Comparison of ENCODE assay signal across 8 mouse cellular contexts in genomic region chr2:167314491-167314890, GRCm38 (mm10). TPM values are rescaled to one million over a fixed set of nuclear protein-coding genes. Genes with fewer than 3 reads are reported as not detected.
A peak's percentile ranks its signal among the peaks of the same experiment; 100 is the strongest.
DNase-seq lines count a peak whose midpoint lies in the region; ATAC-seq and TF ChIP-seq lines count a peak whose summit lies in the region.

No protein-coding gene starts in this region.

- H3K36me3 ChIP-seq in embryonic facial prominence, embryonic 12.5 days, result no peaks in the 10 kb centered on the region
- H3K36me3 ChIP-seq in embryonic facial prominence, embryonic 10.5 days (replicated peaks), result peaks cover 10% of the 10 kb centered on the region
- peaks cover 7% of the 10 kb centered on the region; the same call in 1 of the 2 replicates for H3K36me3 ChIP-seq in hindbrain, embryonic 14.5 days (replicated peaks; ENCODE audit: control insufficient read depth, insufficient read depth)
- H3K36me3 ChIP-seq in midbrain, embryonic 14.5 days (ENCODE audit: control insufficient read depth, insufficient read depth, low read length), result no peaks in the 10 kb centered on the region

- ATAC-seq in embryonic facial prominence, embryonic 12.5 days (ENCODE audit: insufficient number of reproducible peaks, insufficient read depth, low FRiP score, low TSS enrichment), result no peak
- no peak for ATAC-seq in hindbrain, embryonic 14.5 days (ENCODE audit: low FRiP score)
- ATAC-seq in midbrain, embryonic 14.5 days (ENCODE audit: low FRiP score, low TSS enrichment), result no peak

- no peaks in the 10 kb centered on the region for H3K27me3 ChIP-seq in embryonic facial prominence, embryonic 12.5 days
- H3K27me3 ChIP-seq in embryonic facial prominence, embryonic 10.5 days (replicated peaks; ENCODE audit: low read depth, poor library complexity, severe bottlenecking), result no peaks in the 10 kb centered on the region
- no peaks in the 10 kb centered on the region for H3K27me3 ChIP-seq in hindbrain, embryonic 14.5 days (ENCODE audit: control insufficient read depth, insufficient read depth, low read length)
- no peaks in the 10 kb centered on the region for H3K27me3 ChIP-seq in midbrain, embryonic 14.5 days (ENCODE audit: control insufficient read depth, insufficient read depth, low read length)

- no peak overlapping the region for H3K9ac ChIP-seq in embryonic facial prominence, embryonic 12.5 days
- no peak overlapping the region for H3K9ac ChIP-seq in hindbrain, embryonic 14.5 days
- H3K9ac ChIP-seq in midbrain, embryonic 14.5 days (replicated peaks; ENCODE audit: low read length), result no peak overlapping the region

- DNase-seq in embryonic facial prominence, embryonic 10.5 days (ENCODE audit: low spot score), result no peak
- no peak for DNase-seq in layer of hippocampus, adult 2 months (ENCODE audit: low spot score in 2 of 2)
- DNase-seq in layer of hippocampus, adult 9-11 months, result no peak
- DNase-seq in hindbrain, embryonic 14.5 days (ENCODE audit: low spot score), result no peak
- DNase-seq in midbrain, embryonic 14.5 days, result no peak
- DNase-seq in natural killer cell, adult 2 months (ENCODE audit: low spot score in 2 of 2), result no peak
- DNase-seq in ovary, postnatal 36 days (ENCODE audit: low spot score), result no peak

- H3K4me3 ChIP-seq in embryonic facial prominence, embryonic 12.5 days, result no peak overlapping the region
- no peak overlapping the region for H3K4me3 ChIP-seq in embryonic facial prominence, embryonic 10.5 days
- H3K4me3 ChIP-seq in layer of hippocampus, adult 2 months, result no peak overlapping the region
- H3K4me3 ChIP-seq in hindbrain, embryonic 14.5 days (replicated peaks; ENCODE audit: low read length), result no peak overlapping the region
- H3K4me3 ChIP-seq in midbrain, embryonic 14.5 days (replicated peaks; ENCODE audit: low read depth, low read length), result no peak overlapping the region

- peak overlapping the region; percentile 41; the same call in 1 of the 2 replicates for H3K27ac ChIP-seq in embryonic facial prominence, embryonic 12.5 days
- no peak overlapping the region; the same call in none of the 2 replicates for H3K27ac ChIP-seq in embryonic facial prominence, embryonic 10.5 days (replicated peaks)
- peak overlapping the region; percentile 69; the same call in 1 of the 2 replicates for H3K27ac ChIP-seq in layer of hippocampus, adult 2 months
- H3K27ac ChIP-seq in hindbrain, embryonic 14.5 days, result peak overlapping the region; percentile 73
- peak overlapping the region; percentile 37 for H3K27ac ChIP-seq in midbrain, embryonic 14.5 days (replicated peaks; ENCODE audit: low read depth, low read length)

- peaks cover 37% of the 10 kb centered on the region for H3K4me1 ChIP-seq in embryonic facial prominence, embryonic 12.5 days
- peaks cover 51% of the 10 kb centered on the region for H3K4me1 ChIP-seq in embryonic facial prominence, embryonic 10.5 days
- H3K4me1 ChIP-seq in hindbrain, embryonic 14.5 days (replicated peaks; ENCODE audit: control insufficient read depth, insufficient read depth, low read length), result peaks cover 34% of the 10 kb centered on the region
- peaks cover 14% of the 10 kb centered on the region for H3K4me1 ChIP-seq in midbrain, embryonic 14.5 days (ENCODE audit: control insufficient read depth, insufficient read depth, low read length)

- WGBS in embryonic facial prominence, embryonic 12.5 days, result 85% methylated on average over 8 of the region's 8 CpGs
- WGBS in embryonic facial prominence, embryonic 10.5 days, result 85% methylated on average over 8 of the region's 8 CpGs
- WGBS in hindbrain, embryonic 14.5 days, result 89% methylated on average over 8 of the region's 8 CpGs
- 89% methylated on average over 8 of the region's 8 CpGs for WGBS in midbrain, embryonic 14.5 days

- no peak overlapping the region for H3K4me2 ChIP-seq in embryonic facial prominence, embryonic 12.5 days (replicated peaks)
- no peak overlapping the region for H3K4me2 ChIP-seq in hindbrain, embryonic 14.5 days (replicated peaks)
- H3K4me2 ChIP-seq in midbrain, embryonic 14.5 days (ENCODE audit: low read length), result no peak overlapping the region

- no peak for TF ChIP-seq CTCF in layer of hippocampus, adult 2 months (conservative IDR thresholded peaks at IDR 0.05)

- H3K9me3 ChIP-seq in embryonic facial prominence, embryonic 12.5 days, result no peaks in the 10 kb centered on the region
- H3K9me3 ChIP-seq in embryonic facial prominence, embryonic 10.5 days, result no peaks in the 10 kb centered on the region
- no peaks in the 10 kb centered on the region for H3K9me3 ChIP-seq in hindbrain, embryonic 14.5 days (ENCODE audit: control insufficient read depth, low read length)
- no peaks in the 10 kb centered on the region for H3K9me3 ChIP-seq in midbrain, embryonic 14.5 days (ENCODE audit: control insufficient read depth, low read length)

RNA-seq across cellular contexts. Expression of gene B4galt5, which starts 34.5 kb away (rescaled TPM):
- 14.5 and 19.7 TPM in 2 replicates for polyA plus RNA-seq in embryonic facial prominence, embryonic 12.5 days (2016; fragmentation: Nextera tagmentation; extraction: Ambion mirVana)
- polyA plus RNA-seq in embryonic facial prominence, embryonic 10.5 days (2016; fragmentation: Nextera tagmentation; extraction: Ambion mirVana), result 7.3 and 8.7 TPM in 2 replicates
- total RNA-seq in layer of hippocampus, adult 2 months (2021), result 10 to 100 TPM; 38.1 to 43.9 TPM
- 24.7 and 33.3 TPM in 2 replicates for polyA plus RNA-seq in hindbrain, embryonic 14.5 days (2014; fragmentation: Nextera tagmentation; extraction: Ambion mirVana)
- polyA plus RNA-seq in midbrain, embryonic 14.5 days (2014; fragmentation: Nextera tagmentation; extraction: Ambion mirVana), result 16.2 and 20.4 TPM in 2 replicates
